Mouse (Mus musculus): ENCODE measurements around the gene Kcnn4.

Gene Kcnn4

DNA sequence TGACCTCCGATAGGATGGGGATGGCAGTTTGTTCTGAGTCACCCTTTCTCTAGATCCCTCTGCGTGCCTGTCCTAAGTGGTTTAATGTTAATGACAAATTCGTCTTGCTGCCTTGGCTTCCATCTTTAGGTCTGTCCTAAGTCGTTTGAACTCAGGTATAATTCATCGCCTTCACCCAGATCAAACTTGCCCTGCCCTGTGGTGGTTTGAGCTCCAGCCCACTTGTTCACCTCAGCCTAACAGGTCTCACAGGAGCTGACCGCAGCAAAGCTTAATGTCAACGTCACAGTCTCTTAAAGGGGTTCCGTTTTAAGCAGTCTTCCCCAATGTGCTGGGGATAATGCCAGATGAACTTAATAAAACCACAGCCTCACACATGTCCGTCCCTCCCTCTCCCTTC lies 55.9 kb downstream of the Kcnn4 start:
- DNase-seq (ENCODE audit: low spot score in 2 of 2): no peak

- DNase-seq (ENCODE audit: low spot score in 2 of 2): no peak
Observed at GRCm38 (mm10) chr7:24427168-24427567, 57.1 kb downstream of the Kcnn4 start.

GRCm38 (mm10) chr7:24428725-24429124 lies 58.7 kb downstream of the Kcnn4 start:
- no peak for DNase-seq (ENCODE audit: low spot score in 2 of 2)

DNA sequence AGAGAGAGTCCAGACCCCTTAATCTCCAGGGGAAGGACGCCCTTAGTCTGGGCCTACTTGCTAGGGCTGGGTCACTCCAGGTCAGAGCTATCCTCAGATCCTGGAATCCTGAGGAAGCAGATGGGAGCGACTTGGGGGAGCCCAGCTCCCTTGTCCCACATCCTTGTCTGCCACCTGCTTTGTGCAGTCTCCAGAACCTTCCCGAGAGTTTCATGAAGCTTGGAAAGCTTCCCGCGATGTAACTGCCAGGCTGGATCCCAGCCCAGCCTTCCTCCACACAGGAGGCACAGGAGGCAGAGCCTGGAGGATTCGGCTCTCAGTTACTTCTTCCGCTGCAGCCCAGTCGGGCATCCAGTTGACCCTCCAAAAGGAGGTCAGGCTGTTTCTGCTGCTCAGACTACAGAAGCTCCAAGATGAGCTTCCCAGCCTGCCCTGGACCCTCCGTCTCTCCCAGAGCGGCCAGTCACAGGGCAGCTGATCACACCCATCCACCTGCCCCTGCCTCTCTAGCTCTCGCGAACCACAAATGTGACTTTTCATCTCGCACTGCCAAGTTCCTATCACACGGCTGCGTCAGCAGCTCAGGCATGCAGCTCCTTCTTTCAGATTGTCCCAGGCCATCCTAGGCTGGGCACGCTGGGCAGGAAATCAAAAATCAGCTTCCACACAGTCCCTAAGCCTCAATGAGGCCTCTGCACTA lies 59.5 kb downstream of the Kcnn4 start:
- DNase-seq (ENCODE audit: low spot score in 2 of 2): peak; percentile 76 to 82

DNA sequence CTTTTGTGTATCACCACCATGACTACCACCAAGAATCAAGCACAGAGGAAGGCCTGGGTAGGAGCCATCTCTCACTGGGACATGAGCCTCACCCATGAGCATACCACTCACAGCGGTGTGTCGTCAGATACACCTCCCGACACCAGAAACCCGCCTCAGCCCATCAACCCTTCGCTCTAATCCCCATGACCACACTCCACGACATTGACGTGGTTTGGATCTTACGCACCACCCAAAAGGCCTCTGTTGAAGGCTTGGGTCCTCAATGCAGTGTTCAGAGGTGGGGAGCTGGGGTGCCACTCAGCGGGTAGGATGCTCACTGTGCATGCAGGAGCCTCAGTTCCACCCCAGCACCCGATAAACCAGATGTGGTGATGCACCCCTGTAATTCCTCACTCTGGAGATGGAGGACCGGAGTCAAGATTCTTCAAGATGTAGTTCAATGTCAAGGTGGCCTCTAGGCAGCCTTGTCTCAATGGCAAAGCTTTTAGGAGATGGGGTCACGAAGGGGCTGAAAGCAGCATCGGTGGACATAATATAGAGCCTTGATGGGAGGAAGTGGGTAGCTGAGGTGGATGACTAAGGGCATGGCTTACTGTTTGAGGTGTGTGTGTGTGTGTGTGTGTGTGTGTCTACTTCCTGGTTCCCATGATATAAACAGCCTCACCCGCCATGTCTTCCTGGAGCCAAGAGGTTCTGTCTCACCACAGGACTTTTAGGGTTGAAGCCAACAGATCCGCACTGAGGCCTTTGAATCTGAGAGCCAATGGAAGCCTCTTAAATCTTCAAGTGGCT lies 60.7 kb downstream of the Kcnn4 start:
- no peak for DNase-seq (ENCODE audit: low spot score in 2 of 2)

GRCm38 (mm10) chr7:24431713-24432112 lies 61.6 kb downstream of the Kcnn4 start:
- no peak for DNase-seq (ENCODE audit: low spot score in 2 of 2)

- no peak for DNase-seq (ENCODE audit: low spot score in 2 of 2)
Observed at GRCm38 (mm10) chr7:24435305-24435704, 65.2 kb downstream of the Kcnn4 start.
